Mouse (Mus musculus) spleen, postnatal 4 days (tissue): ENCODE results near the gene Rnasel.
A peak's percentile ranks its signal among the peaks of the same experiment; 100 is the strongest.
"Not testable (repeated sequence)": the region's sequence is repeated elsewhere in the genome, so short reads cannot be mapped to it uniquely, and the experiment has no call there.

Source experiments
- DNase-seq, 2 experiments: peaks; one replicate each; pipeline ENCODE4 v3.0.0; 2022; ENCODE audit warnings: low spot score in 2 of 2

Rnasel gene

DNA sequence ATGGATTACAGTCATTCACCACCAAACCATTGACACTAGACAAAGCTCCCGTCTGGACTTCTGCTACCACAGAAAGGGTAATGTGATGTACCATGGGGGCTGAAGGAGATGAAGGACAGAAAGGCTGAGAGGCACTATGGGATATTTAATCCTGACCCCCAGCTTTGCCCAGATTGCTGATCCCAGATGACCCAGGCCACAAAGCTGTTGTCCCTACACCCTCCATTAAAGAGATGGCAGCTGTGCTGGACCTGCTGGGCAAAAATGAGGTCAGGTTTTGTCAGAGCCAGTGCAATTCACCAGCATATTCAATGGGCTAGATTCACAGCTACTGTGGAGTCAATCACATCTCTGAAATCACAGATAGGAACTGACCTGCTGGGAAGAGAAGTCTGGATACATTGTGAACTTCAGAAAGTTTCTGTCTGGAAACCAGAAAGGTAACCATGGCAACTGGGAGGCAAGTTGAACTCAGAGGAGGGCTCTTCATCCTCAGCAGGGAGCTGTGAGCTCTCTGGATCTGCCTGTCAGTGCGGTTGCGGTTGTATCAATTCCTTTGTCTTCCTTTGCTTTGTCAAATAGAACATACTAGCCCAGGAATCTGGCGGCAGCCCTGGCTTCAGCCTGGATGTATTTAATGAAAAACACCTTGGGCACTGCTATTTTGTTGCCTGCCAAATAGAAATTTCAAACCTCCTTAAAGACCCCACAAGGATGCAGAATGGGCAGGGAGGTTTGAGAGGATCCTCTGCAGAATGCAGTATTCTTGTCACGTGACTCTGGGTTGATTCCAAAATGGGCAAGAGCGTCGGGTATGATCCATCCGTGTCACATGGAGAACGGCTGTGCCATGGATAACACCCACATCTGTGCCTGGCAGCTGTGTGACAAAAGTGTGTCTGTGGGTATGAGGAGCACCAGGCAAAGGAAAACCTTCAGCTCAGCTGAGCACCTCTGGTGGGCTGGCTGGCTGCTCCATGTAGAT lies 11.8 kb upstream of the Rnasel start:
- DNase-seq, result no peak

DNA sequence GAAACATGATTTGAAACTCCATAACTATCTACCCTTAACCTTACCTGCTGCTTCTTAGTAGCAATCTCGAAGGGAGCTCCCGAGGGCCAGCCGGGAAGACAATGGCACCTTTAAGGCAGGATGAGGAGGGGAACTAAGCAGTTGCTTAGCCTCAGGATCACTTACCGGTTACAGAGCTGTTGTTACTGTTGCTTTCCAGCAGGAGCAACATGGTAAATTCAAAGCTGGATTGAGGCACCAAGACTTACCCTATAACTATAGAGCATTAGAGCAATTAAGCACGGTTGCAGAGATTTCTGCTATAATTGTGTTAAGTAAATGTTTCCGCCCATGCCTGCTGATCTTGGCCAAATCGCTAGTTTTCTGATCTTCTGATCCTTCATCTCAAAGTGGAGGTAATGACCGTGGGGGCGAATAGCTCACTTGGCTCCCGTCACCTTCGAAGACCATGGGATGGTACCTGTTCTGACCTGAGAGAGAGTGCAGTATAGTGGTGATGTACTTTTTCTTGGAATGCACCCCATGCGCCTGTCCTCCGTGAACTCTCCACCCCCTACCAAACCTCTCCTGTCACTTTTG lies 9.7 kb upstream of the Rnasel start:
- DNase-seq, result no peak

DNA sequence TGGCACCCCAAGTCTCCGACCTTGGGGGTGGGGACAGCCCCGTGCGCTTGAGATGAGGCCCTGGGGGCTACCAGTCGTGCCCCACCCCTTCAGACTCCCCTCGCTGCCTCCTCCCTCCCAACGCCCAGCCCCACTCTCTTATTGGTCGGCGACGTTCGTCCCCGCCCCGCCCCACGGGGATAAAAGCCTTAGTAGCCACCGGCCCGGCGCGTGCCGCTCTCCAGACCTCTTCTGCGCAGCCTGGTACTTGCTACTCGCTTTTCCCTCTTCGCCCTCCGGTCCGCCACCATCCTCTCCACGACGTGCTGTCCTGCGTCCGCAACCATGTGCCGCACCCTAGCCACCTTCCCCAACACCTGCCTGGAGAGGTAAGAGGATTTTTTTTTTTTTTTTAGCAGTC lies 9.1 kb upstream of the Rnasel start, which contains the start of gene Rgs16:
Rgs16 (plus strand) TSS at position 205 of the 400 bp plus-strand sequence.
- DNase-seq, result peak; percentile 68 to 84

DNA sequence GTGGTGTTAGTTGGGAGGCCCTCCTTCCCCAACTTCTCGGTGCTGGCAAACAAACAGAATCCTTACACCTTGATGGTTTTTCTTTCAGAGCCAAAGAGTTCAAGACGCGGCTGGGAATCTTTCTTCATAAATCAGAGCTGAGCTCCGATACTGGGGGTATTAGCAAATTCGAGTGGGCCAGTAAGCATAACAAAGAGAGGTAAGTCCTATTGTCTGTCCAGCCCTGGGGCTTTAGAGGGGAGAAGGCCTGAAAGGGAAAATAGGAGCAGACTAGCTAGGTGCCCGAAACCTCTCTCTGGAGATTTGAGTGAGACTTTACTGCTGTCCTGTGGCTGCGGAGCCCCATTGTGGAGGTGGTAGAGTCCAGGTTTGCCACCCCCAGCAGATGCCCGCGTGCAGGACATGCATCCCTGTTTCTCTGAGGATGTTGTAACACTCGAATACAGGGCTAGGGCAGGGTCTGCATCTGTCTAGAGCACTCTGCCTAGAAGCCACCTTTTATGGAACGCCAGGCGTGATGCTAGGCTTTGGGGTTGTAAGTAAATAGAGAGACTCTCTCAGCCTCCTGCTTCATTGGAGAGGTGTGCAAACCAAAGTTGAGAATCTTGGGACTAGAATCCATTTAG lies 8.3 kb upstream of the Rnasel start:
- no peak for DNase-seq

DNA sequence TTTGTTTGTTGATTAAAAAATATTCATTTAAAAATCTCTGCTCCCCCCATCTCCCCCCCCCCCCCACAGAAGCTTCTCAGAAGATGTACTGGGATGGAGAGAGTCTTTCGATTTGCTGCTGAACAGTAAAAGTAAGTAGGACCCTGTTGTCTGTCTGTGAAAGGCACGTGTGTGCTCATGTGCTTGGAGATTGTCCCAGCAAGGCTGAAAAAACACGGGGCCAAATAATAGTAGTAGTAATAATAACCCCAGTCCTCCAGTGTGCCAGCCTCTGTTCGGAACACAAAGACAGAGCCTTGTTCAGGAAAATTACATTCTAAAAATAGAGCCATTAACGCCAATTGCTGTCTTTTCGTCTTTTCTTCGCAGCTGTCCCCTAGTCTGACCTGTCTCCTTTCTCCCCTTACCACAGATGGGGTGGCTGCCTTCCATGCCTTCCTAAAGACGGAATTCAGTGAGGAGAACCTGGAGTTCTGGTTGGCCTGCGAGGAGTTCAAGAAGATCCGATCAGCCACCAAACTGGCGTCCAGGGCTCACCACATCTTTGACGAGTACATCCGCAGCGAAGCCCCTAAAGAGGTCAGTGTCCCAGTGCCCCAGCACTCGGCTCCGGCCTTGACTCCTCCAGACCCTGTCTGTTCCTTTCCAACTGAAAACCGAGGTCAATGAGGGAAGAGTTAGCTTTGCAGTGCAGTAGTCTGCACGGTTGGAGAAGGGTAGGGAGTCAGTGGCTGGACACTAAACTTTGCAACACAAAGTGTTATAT lies 7.5 kb upstream of the Rnasel start:
- DNase-seq, result no peak

DNA sequence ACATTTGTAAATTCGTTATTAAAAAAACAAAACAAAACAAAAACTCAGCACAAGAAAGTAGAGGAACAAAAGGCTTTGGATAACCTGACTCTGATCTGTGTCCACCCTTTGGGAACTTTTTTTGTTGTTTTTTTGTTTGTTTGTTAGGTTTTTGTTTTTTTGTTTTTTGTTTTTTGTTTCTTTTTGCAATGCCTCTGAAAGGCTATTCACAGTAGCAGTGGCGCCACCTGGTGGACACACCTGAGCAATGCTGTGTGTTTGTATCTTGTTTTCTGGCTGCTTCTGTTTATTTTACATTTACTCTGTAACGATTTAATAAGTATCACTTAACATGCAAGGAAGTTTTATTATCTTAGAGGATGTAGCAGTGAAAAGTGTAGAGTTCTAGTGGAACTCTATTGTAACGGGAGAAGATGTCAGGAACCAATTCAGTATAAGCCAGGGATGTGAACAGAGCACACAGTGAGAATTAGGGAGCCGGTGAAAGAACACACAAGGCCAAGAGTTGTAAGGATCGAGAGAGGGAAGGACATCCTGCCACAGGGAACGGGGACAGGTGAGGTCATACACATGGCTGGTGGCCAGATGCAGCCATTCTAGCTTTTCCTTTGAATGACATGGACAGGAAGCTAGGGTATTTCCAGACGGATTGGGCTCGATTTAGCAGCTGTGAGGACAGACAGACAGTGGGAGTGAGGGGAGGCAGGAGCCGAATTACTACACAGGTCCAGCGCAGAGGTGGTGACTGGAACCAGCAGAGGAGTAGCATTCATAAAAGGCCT lies 6.7 kb upstream of the Rnasel start:
- peak; percentile 70 to 90 for DNase-seq

DNA sequence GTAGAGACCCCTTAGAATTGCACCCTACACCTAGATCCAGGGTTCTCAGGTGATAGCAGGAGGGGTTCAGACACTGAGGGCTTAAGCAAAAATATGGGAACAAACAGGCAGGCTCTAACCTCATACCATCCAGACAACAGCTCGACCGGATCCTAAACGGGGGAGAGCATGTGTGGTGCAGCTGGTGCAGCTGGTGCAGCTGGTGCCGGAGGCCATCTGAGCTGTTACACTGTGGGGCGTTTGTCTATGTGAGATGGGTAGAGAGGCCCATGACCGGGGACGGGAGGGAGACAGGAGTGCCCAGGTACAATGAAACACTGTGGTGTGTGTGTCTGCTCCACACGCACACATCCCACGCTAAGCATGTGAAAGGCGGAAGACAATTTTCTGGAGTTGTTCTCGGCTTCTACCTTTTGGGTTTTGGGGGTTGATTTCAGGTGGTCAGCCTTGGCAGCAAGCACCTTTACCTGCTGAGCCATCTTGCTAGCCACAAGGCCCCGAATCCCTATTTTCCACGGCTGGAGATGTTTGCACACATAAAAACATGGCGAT lies 3.0 kb upstream of the Rnasel start:
- no peak for DNase-seq

DNA sequence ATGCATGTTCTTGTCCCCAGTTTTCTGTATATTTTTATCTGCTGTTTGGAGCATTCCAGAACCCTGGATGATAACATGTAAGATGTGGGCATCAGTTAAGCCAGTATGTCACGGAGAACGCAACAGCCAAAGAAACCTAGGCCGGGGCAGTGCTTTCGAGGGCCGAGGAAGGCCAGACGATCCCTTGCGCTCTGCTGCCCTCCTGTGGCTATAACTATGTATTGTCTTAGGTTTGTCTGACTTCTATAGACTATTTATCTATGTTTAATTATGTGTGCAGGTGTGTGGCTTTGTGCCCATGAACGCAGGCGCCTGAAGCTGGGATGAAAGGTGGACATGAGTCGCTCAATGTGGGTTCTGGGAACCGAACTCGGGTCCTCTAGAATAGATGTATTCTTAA lies 2.5 kb upstream of the Rnasel start:
- peak; percentile 77 to 89 for DNase-seq

DNA sequence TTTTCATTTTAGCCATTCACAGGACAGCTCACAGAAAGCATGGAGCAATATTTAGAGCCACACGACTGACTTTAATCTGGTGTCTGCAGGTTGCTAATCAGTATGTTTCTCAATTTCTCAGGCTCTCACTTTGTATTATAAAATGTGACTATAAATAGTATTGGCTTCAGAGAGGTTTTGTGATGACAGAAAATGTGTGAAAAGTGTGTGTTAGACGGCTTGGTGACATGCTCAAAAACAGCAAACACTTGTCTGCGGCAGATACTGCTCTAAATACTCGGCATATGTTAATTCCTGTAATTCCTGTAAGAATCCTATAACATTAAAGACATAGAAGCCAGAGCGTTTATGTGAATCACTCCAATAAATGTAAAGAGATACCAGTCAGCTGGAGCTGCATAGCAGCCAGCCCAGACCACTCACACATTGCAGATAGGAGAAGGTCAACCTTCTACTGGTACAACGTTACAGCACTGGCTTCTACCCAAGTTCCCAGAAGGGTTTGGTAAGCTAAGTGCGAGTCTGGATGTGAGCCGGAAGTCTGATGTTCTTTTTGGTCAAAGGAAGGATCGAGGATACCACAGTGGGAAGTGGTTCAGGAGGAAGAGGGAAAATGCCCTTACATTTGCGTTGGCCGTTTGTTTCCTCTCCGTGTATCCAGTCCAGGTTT lies 1.2 kb upstream of the Rnasel start:
- DNase-seq, result no peak

DNA sequence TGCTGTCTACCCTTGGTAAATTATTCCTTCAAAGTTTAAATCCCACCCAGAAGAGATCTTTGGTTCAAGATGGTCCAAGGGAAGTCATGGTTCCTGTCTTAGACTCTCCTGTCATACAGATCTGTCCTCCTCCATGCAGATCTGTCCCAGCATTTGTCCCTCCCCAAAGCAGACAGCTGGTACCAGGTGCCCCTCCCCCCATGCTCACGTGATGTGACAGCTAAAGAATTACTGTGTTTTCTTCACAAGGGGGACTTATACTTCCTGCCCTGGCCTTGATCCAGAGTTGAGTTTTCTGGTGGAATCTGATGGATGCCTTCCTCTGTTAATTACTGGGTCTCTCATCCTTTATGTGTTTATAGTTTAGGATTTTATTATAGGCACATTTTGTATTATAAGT lies 677 bp upstream of the Rnasel start:
- DNase-seq, result peak; percentile 71 to 79

DNA sequence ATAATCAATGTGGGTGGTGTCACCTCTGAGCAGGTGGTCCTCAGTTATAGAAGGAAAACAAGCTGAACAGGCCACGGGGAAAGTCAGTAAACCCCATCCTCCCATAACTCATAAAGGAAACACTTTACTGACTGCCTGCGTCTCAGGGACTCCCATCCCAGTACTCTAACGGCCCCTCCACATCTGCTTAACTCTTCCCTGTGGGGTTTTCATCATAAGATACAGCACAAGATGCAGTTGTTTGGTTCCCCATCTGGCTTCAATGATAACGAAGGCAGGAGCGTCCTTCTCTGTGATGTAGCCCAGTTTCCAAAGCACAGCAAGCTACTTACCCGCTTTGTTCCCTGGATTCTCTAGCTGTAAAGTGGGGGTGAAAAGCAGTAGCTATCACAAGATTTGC lies 828 bp downstream of the Rnasel start:
- peak in 1 of 2 experiments; percentile 52 for DNase-seq

DNA sequence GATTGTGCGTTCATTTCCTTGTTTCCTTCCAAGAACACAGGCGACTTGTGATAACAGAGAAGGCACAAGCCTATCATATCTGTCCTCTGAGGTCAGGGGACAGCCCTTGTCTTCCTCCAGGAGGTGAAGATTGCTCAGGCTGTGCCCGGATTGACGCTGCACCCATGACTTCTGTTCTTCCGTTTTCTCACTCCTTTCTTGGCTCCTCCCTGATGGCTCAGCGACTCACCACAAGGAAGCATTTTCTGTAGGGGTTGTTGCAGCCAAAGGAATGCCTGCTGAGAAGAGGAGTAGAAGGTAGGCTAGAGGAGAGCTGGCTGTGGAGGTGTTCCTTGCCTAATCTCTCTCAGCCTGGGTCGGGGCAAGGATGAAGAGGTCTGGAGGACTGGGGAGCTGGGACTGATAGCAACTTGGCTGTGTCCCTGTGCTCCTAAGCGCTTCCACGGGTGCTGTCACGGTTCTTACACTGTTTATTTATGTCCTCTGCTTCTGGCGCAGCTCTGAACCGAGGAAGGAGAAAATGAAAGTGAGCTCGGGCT lies 2.6 kb downstream of the Rnasel start:
- peak; percentile 50 to 76 for DNase-seq

DNA sequence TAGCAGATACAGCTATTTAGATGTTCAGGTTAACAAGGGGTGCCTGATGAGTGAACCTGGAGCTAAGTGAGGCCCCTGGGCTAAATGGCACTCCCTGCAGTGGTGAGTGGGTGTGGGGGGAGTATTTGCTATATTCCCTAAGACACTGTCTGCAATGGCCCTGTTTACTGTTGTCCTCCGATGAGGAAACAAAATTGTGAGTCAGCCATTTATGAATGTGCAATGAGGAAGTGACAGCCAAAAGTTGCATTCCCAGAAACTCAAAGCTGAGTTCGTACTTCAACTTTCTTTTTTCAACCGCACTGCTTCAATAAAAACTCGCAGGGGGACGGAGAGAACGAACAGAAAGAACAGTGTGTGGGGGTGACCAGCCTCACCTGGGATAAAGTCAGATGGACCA lies 3.3 kb downstream of the Rnasel start:
- DNase-seq, result no peak

DNA sequence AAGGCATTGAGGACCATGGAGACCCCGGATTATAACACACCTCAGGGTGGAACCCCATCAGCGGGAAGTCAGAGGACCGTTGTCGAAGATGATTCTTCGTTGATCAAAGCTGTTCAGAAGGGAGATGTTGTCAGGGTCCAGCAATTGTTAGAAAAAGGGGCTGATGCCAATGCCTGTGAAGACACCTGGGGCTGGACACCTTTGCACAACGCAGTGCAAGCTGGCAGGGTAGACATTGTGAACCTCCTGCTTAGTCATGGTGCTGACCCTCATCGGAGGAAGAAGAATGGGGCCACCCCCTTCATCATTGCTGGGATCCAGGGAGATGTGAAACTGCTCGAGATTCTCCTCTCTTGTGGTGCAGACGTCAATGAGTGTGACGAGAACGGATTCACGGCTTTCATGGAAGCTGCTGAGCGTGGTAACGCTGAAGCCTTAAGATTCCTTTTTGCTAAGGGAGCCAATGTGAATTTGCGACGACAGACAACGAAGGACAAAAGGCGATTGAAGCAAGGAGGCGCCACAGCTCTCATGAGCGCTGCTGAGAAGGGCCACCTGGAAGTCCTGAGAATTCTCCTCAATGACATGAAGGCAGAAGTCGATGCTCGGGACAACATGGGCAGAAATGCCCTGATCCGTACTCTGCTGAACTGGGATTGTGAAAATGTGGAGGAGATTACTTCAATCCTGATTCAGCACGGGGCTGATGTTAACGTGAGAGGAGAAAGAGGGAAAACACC lies 4.7 kb downstream of the Rnasel start:
- DNase-seq, result no peak

DNA sequence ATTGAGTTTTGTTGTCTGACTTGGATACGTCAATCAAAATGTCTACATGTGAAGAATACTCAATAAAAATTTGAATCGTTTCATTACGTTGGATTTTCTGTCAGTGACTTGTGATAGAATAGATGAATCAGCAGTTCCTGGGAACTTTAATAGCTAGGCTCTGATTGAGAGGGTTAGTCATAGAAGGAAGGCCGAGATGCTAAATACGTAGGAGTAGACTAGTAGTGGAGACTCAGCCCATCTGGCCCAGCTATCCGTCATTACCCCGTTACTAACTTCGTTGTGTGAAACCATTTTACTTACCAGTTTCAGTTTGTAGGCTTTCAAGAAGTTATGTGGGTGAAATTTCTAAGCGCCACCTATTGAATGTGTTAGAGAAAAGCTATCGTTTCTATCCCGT lies 14.9 kb downstream of the Rnasel start:
- no peak for DNase-seq

DNA sequence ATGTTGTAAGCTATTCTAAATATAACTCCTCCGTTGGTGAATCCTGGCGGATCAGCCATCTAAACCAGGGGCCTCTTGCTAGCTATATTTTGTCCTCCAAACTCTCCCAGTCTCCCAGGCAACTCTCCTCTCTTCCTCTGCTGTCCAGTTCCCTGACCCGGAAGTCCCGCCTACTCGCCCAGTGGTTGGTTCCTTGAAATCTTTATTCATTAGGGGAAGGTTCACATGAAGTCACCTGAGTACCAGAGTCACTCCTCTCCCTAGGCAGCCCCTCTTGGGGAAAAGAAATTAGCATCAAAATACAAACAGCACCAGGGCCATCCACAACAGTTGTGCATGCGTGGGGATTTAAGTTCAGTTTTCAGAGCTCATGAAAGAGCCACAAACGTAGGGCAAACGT lies 17.1 kb downstream of the Rnasel start:
- no peak for DNase-seq

DNA sequence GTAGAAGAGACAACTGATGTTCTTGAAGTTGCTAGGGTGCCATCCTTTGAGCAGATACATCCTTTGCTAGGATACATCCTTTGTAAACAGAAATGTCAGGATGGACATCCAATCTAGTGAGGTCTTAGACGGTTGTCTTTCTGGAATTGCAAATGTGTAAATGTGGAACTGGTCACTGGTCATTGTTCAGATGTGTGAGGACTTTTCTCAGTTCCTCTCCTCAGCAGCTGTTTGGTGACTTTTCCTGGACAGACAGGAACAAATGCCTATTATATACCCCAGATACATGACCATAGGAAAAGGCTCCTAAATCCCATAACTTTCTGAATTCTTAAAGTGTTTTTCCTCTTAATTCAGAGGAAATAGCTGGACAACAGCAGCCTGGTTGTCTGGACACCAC lies 18.1 kb downstream of the Rnasel start:
- no peak for DNase-seq

DNA sequence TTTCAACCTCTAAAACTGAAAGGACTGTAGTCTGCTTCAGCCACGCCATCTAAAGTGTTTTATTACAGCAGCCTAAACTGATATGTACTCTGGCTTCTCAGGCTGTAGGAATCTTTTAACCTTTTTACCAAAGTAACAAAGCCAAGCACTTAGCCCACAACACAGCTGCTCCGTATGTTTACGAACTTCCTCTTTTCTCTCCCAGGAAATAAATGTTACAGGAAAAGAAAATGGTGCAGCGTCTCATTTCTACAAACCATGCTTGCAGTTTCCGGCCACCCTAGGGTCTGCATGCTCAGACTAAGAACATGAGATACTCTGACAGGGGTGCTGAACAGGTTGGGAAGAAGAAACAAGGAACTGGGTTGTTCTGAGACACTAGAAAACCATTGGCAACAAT lies 19.2 kb downstream of the Rnasel start:
- no peak for DNase-seq

DNA sequence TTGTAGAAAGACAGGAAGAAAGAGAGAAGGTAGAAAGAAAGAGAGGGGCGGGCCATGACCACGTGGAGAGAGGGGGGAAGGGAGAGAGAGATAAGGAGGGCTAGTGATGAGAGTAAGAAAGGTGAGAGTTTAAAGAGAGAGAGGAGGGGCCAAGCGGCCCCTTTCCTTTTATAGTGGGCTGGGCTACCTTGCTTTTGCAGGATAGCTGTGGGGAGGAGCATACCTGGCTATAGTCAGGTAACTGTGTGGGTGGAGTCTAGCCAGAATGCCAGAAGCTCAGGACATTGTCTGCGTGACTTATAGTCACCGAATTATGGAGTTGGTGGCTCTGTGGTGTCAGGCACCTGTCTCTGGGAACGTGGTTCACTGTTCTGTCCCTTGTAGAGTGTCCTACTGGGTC lies 20.3 kb downstream of the Rnasel start:
- DNase-seq, result not testable (repeated sequence)
